Mouse (Mus musculus): Measurements from ENCODE around the gene Gm9918.

DNA sequence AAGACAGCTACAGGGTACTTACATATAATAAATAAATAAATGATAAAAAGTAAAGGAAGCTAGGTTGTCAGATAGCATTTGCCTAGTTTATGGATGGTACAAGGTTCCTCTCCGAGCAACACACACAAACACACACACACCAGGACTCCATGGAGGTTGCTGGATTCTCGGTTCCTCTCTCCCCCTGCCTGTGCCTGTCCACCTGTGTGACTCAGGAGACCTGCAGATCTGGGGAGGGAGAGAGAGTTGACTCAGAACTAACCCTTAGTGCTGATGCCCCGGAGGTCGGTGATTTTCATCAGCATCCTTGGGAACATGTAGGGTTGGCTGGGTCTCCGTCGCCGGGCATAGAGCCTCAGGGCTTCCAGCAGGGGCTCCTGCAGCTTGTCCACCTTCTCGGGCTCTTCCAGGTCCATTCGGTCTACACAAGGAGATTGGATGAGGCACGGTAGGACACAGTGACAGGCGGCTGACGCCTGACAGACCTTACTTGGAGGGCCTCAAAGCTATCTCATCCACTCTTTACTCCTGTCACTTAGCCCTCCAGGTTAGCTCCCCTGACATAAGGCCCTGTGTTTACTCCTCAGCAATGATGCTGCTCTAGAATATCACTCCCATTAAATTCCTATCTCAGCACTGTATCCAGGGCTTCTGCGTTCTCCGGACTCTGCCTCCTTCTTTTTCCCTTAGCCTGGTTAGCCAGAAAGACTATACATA lies 31.7 kb upstream of the Gm9918 start:
- no peak for TF ChIP-seq CTCF (IDR thresholded peaks at IDR 0.05; ENCODE audit: control insufficient read depth, insufficient read depth, insufficient read length)
- no peak for TF ChIP-seq MYOG (IDR thresholded peaks at IDR 0.05; ENCODE audit: control insufficient read depth, extremely low read depth, insufficient read length)
- no peak for TF ChIP-seq MYOD1 (IDR thresholded peaks at IDR 0.05; ENCODE audit: control insufficient read depth, insufficient read length, low read depth)
- TF ChIP-seq MAX (IDR thresholded peaks at IDR 0.05): no peak
- TF ChIP-seq USF1 (IDR thresholded peaks at IDR 0.05; ENCODE audit: low read depth): no peak
- no peak for TF ChIP-seq CEBPB (IDR thresholded peaks at IDR 0.05; ENCODE audit: low read depth)
